Mouse (Mus musculus) lung, postnatal 0 days (tissue): ENCODE data around the gene Aim2. TPM values are rescaled to one million over a fixed set of nuclear protein-coding genes. Genes with fewer than 3 reads are reported as not detected.
A peak's percentile ranks its signal among the peaks of the same experiment; 100 is the strongest.
"Not testable (repeated sequence)": the region's sequence is repeated elsewhere in the genome, so short reads cannot be mapped to it uniquely, and the experiment has no call there.

Experiments used
- ATAC-seq: fragments of 200-750 bp; cut with Nextera tagmentation; 2 replicates; pipeline ENCODE4 v1.8.0; 2017; ENCODE audit warnings: moderate library complexity
- DNase-seq: peaks from one replicate; pipeline ENCODE4 v3.0.0-alpha.2; 2016; ENCODE audit warnings: low spot score
- H3K27ac ChIP-seq: fragments of 300-500 bp; sonication (generic); 2 replicates; pipeline ENCODE4 v1.5.1; 2014; ENCODE audit warnings: antibody characterized with exemption, mild to moderate bottlenecking, low read length, mixed read lengths
- H3K27me3 ChIP-seq: fragments of 300-500 bp; sonication (generic); replicated peaks from 2 replicates; pipeline ENCODE4 v1.6.1; 2014; ENCODE audit warnings: low read length, mixed read lengths; ENCODE audit not compliant: insufficient read depth
- H3K36me3 ChIP-seq: fragments of 300-500 bp; sonication (generic); 2 replicates; pipeline ENCODE4 v1.6.1; 2014; ENCODE audit warnings: low read length, mixed read lengths; ENCODE audit not compliant: insufficient read depth
- H3K4me1 ChIP-seq: fragments of 300-500 bp; sonication (generic); 2 replicates; pipeline ENCODE4 v1.6.1; 2014; ENCODE audit warnings: antibody characterized with exemption, low read depth, low read length, mixed read lengths; ENCODE audit not compliant: insufficient read depth
- H3K4me2 ChIP-seq: fragments of 300-500 bp; sonication (generic); replicated peaks from 2 replicates; pipeline ENCODE4 v1.6.1; 2014; ENCODE audit warnings: low read depth, mild to moderate bottlenecking, low read length, moderate library complexity, mixed read lengths
- H3K4me3 ChIP-seq: fragments of 300-500 bp; sonication (generic); 2 replicates; pipeline ENCODE4 v1.5.1; 2014; ENCODE audit warnings: low read depth, low read length
- H3K9ac ChIP-seq: fragments of 300-500 bp; sonication (generic); replicated peaks from 2 replicates; pipeline ENCODE4 v1.6.1; 2014; ENCODE audit warnings: low read depth, mild to moderate bottlenecking
- H3K9me3 ChIP-seq: fragments of 300-500 bp; sonication (generic); 2 replicates; pipeline ENCODE4 v1.6.1; 2016; ENCODE audit warnings: low read length, mixed read lengths
- CTCF ChIP-seq: IDR thresholded peaks from 2 replicates; pipeline ENCODE4 v1.5.1; 2016; ENCODE audit warnings: antibody characterized with exemption, mild to moderate bottlenecking
- EP300 ChIP-seq: IDR thresholded peaks from 2 replicates; pipeline ENCODE4 v1.6.1; 2016; ENCODE audit warnings: antibody characterized with exemption, mild to moderate bottlenecking, control low read depth
- WGBS: fragments of 180-500 bp; shearing (Covaris S2); extraction: QIAGEN DNeasy Blood & Tissue Kit; methylation state at CpG from one replicate; pipeline ENCODE4 v1.1.7; 2014; 5-methylcytosine and 5-hydroxymethylcytosine counted together
- polyA plus RNA-seq: library from polyadenylated mRNA; unstranded; fragments of >200 nt; fragmentation: Nextera tagmentation; extraction: Ambion mirVana; gene quantifications from 2 replicates; pipeline ENCODE4 v1.2.1, GENCODE M21; 2015

Aim2 gene
- 2.1 and 3.4 TPM in 2 replicates for polyA plus RNA-seq

- no peaks in the 10 kb centered on the region for H3K36me3 ChIP-seq
- no peak within 1 kb of the TSS for H3K9ac ChIP-seq
- no peaks in the 10 kb centered on the region for H3K4me1 ChIP-seq
- H3K27me3 ChIP-seq, result no peaks in the 10 kb centered on the region
- no peaks in the 10 kb centered on the region for H3K9me3 ChIP-seq
- H3K4me2 ChIP-seq, result peak within 1 kb of the TSS; percentile 25; the same call in 1 of the 2 replicates
- WGBS, result 6% methylated on average over 10 of the region's 10 CpGs
- TF ChIP-seq EP300 (no peak), CTCF (no peak)
- ATAC-seq (no peak), DNase-seq (no peak)
- no peak within 1 kb of the TSS for H3K4me3 ChIP-seq
- H3K27ac ChIP-seq, result no peak within 1 kb of the TSS
Observed at GRCm38 (mm10) chr1:173350372-173350957, at the start of gene Aim2. Gene Aim2, plus strand, starts transcription at chr1:173350879.

DNA sequence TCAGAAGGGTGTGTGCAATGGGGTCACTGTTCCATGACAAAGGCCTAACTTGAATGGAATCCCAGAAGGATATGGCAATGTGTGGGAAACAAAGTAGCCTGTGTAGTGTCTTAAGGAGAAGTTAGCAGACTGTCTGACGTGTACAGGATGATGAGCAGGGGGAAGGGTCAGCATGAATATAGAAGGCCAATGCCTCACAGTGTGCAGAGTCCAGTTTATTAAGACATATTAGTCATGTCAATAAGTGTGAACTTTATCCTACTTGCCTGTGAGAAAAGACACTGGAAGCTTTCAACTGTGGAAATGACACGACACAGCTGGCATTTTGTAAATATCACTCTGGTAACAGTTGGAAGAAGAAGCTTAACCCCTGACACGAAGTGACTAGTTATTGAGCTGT lies 47.9 kb upstream of the Aim2 start:
- not testable (repeated sequence) for H3K27ac ChIP-seq, ATAC-seq, H3K4me2 ChIP-seq, DNase-seq, H3K9ac ChIP-seq, H3K9me3 ChIP-seq, H3K27me3 ChIP-seq, H3K4me3 ChIP-seq, H3K36me3 ChIP-seq, H3K4me1 ChIP-seq
- WGBS, result 25% methylated on average over 3 of the region's 3 CpGs

DNA sequence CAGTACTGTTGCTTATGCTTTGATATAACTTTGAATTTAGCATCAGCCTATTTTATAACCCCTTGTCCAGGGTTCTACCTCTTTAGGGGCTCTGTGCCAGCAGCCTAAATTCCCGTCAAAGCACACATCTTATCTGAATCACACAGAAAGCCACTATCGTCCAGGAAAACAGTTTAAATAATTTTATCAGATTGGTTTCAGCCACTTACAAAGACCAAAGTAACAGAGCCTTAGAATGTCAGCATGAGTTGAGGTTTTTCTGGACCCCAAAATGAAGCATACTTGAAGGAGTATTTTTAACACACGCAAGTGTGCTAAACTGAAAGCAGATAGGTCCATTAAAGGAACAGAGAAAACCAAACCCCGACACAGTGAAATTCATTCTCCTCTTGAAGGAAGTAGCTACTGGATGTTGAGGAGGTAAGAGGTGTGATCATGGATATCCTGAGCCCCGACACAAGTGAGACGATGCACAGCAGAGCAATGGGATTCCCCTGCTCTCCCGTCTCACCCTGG lies 37.1 kb upstream of the Aim2 start:
- ATAC-seq, H3K27ac ChIP-seq, DNase-seq, H3K9ac ChIP-seq, H3K4me3 ChIP-seq, H3K9me3 ChIP-seq, H3K4me1 ChIP-seq, H3K27me3 ChIP-seq, H3K4me2 ChIP-seq, H3K36me3 ChIP-seq: not testable (repeated sequence)
- WGBS, result 47% methylated on average over 7 of the region's 7 CpGs

GRCm38 (mm10) chr1:173315725-173316124 lies 35.0 kb upstream of the Aim2 start:
- WGBS, result 63% methylated on average over 3 of the region's 3 CpGs
- TF ChIP-seq EP300 (no peak), CTCF (no peak)

GRCm38 (mm10) chr1:173317925-173318477 lies 32.7 kb upstream of the Aim2 start:
- WGBS, result 85% methylated on average over 2 of the region's 2 CpGs
- H3K9me3 ChIP-seq, result no peaks in the 10 kb centered on the region
- ATAC-seq (no peak), DNase-seq (no peak)
- no peak overlapping the region for H3K27ac ChIP-seq
- H3K4me2 ChIP-seq, result no peak overlapping the region
- H3K27me3 ChIP-seq, result no peaks in the 10 kb centered on the region
- H3K36me3 ChIP-seq, result no peaks in the 10 kb centered on the region
- TF ChIP-seq EP300 (no peak), CTCF (no peak)
- no peaks in the 10 kb centered on the region for H3K4me1 ChIP-seq
- no peak overlapping the region for H3K4me3 ChIP-seq
- H3K9ac ChIP-seq, result no peak overlapping the region

More at GRCm38 (mm10) chr1:173315725-173316124, 35.0 kb upstream of the Aim2 start:
- H3K9ac ChIP-seq, result no peak overlapping the region
- no peak overlapping the region for H3K4me3 ChIP-seq
- no peak overlapping the region for H3K27ac ChIP-seq
- H3K36me3 ChIP-seq, result no peaks in the 10 kb centered on the region
- no peaks in the 10 kb centered on the region for H3K4me1 ChIP-seq
- no peak overlapping the region for H3K4me2 ChIP-seq
- ATAC-seq, result no peak
- H3K9me3 ChIP-seq, result no peaks in the 10 kb centered on the region
- no peaks in the 10 kb centered on the region for H3K27me3 ChIP-seq
- DNase-seq, result no peak

DNA sequence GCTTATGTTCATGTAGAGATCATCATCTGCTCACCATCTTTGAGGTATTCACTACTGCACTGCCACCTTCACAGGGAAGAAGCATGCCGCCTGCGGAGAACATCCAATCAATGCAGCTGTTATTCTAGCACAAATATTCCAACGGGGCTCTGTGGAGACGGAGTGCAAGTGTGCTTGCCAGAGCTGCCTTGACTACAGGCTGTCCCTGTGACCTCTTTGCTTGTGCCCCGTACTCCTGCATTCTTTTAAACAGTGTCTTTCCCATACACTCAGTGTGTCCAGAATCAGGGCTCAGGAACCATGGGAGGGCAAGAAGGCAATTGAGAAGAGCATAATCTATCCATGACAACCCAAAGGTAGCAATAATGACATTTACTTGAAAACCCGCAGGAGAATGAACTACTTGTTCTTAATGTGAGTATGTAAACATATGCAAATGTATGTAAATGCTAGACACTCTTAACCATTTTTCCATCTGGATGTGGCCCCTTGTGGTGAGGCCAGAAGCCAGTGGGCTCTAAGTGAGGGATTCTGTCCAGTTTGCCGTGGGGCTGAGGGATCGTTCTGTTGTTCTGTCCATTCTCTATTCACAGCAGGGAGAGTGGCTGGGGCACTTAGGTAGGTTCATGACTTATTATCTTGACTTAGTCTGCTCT lies 29.0 kb upstream of the Aim2 start:
- ATAC-seq (no peak), DNase-seq (no peak)
- Histone ChIP-seq H3K36me3 (no peaks in the 10 kb centered on the region), H3K9ac (no peak overlapping the region), H3K27me3 (no peaks in the 10 kb centered on the region), H3K4me2 (no peak overlapping the region), H3K4me1 (no peaks in the 10 kb centered on the region), H3K9me3 (no peaks in the 10 kb centered on the region), H3K4me3 (no peak overlapping the region), H3K27ac (no peak overlapping the region)
- TF ChIP-seq CTCF (no peak), EP300 (no peak)
- WGBS, result 70% methylated on average over 8 of the region's 8 CpGs
